Mouse (Mus musculus): Measurements from ENCODE around the gene Mcub.

GRCm38 (mm10) chr3:129904381-129905132, 65.4 kb downstream of the Mcub start:
- TF ChIP-seq POLR2A (IDR thresholded peaks at IDR 0.05; ENCODE audit: borderline replicate concordance, low read depth, low read length) = no peak
- no peak for TF ChIP-seq CTCF (IDR thresholded peaks at IDR 0.05; ENCODE audit: low read depth, low read length)

All from bone marrow macrophage, adult 2 months (primary cell).